Mouse (Mus musculus) ES-Bruce4 (cell line): ENCODE data around the gene Shb. TPM values are rescaled to one million over a fixed set of nuclear protein-coding genes. Genes with fewer than 3 reads are reported as not detected.

Experiments
- H3K27ac ChIP-seq: 2 replicates; pipeline ENCODE4 v1.5.1; 2012; ENCODE audit warnings: low read length, inconsistent platforms; ENCODE audit not compliant: insufficient read depth
- H3K27me3 ChIP-seq: 2 replicates; pipeline ENCODE4 v1.6.1; 2012; ENCODE audit warnings: mild to moderate bottlenecking, low read length, inconsistent platforms; ENCODE audit not compliant: control insufficient read depth, poor library complexity, insufficient read depth, severe bottlenecking
- H3K36me3 ChIP-seq: 2 replicates; pipeline ENCODE4 v1.6.1; 2012; ENCODE audit warnings: inconsistent platforms, mild to moderate bottlenecking, low read length, moderate library complexity; ENCODE audit not compliant: control insufficient read depth, poor library complexity, insufficient read depth, severe bottlenecking
- H3K4me1 ChIP-seq: one replicate; pipeline ENCODE4 v1.8.1; 2011; ENCODE audit warnings: low read length; ENCODE audit not compliant: control insufficient read depth, insufficient read depth
- H3K4me3 ChIP-seq: 2 replicates; pipeline ENCODE4 v1.5.1; 2011; ENCODE audit warnings: low read depth, mild to moderate bottlenecking, low read length
- H3K9ac ChIP-seq: 2 replicates; pipeline ENCODE4 v1.6.1; 2012; ENCODE audit warnings: low read depth, mild to moderate bottlenecking, inconsistent platforms; ENCODE audit not compliant: poor library complexity, severe bottlenecking
- H3K9me3 ChIP-seq: replicated peaks from 2 replicates; pipeline ENCODE4 v1.6.1; 2012; ENCODE audit warnings: mild to moderate bottlenecking, low read length, inconsistent platforms; ENCODE audit not compliant: control insufficient read depth, poor library complexity, insufficient read depth, severe bottlenecking
- CTCF ChIP-seq: IDR thresholded peaks from one replicate; pipeline ENCODE4 v1.8.1; 2011; ENCODE audit warnings: low read depth, low read length
- EP300 ChIP-seq: IDR thresholded peaks from 2 replicates; pipeline ENCODE4 v1.6.1; 2011; ENCODE audit warnings: low read depth, low read length; ENCODE audit not compliant: insufficient read depth
- POLR2A ChIP-seq: IDR thresholded peaks from one replicate; pipeline ENCODE4 v1.8.1; 2011; ENCODE audit warnings: low read length; ENCODE audit not compliant: insufficient read depth
- polyA plus RNA-seq: library from polyadenylated mRNA; stranded (reverse); fragments of >200 nt; gene quantifications from 2 replicates; pipeline ENCODE4 v1.2.4, GENCODE M21; 2011; ENCODE audit warnings: low read depth; ENCODE audit not compliant: missing spikeins, insufficient read depth, insufficient read length

Gene Shb
- polyA plus RNA-seq, 1 experiment: 27.4 TPM

- no peaks in the 10 kb centered on the region for H3K27me3 ChIP-seq
- no peak for TF ChIP-seq EP300
- no peak for TF ChIP-seq POLR2A
- TF ChIP-seq CTCF: no peak
- H3K9ac ChIP-seq: no peak overlapping the region
- H3K4me3 ChIP-seq: no peak overlapping the region
- H3K9me3 ChIP-seq: no peaks in the 10 kb centered on the region
- H3K27ac ChIP-seq: no peak overlapping the region
- no peaks in the 10 kb centered on the region for H3K4me1 ChIP-seq
- H3K36me3 ChIP-seq: no peaks in the 10 kb centered on the region
Observed at GRCm38 (mm10) chr4:45540151-45540933, 8.1 kb upstream of the Shb start.

GRCm38 (mm10) chr4:45539187-45539586 is 6.9 kb upstream of the Shb start:
- Histone ChIP-seq H3K9ac (no peak overlapping the region), H3K4me1 (no peaks in the 10 kb centered on the region), H3K4me3 (no peak overlapping the region), H3K27me3 (no peaks in the 10 kb centered on the region), H3K9me3 (no peaks in the 10 kb centered on the region), H3K36me3 (no peaks in the 10 kb centered on the region), H3K27ac (no peak overlapping the region)
- TF ChIP-seq EP300 (no peak), CTCF (no peak), POLR2A (no peak)

DNA sequence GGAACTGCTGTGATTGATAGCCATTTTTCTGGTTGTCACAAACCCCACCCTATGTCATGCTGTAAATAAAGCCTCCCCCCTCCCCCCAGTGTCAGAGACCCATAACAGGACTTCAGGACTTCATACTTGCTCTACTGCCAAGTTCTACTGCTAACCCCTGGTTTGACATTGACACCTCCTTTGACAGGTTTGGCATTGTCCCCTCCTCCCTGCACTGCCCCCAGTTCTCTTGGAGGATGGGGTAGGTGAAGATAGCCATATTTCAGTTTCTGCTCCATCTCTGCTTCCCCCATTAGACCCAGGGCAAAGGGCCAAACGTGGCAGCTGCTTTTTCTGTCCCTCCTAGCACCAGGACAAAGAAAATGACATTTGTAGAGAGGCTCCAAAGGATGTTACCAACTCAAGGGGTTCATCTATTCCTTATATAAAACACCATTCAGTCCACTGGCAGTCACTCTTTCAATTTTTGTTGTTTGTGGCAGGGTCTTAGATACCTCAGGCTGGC is 1.2 kb upstream of the Shb start:
- no peaks in the 10 kb centered on the region for H3K4me1 ChIP-seq
- TF ChIP-seq CTCF (no peak), EP300 (no peak), POLR2A (no peak)
- H3K27ac ChIP-seq: no peak overlapping the region
- peaks cover 10% of the 10 kb centered on the region for H3K27me3 ChIP-seq
- H3K9ac ChIP-seq: no peak overlapping the region
- H3K4me3 ChIP-seq: no peak overlapping the region
- H3K9me3 ChIP-seq: no peaks in the 10 kb centered on the region
- no peaks in the 10 kb centered on the region for H3K36me3 ChIP-seq

DNA sequence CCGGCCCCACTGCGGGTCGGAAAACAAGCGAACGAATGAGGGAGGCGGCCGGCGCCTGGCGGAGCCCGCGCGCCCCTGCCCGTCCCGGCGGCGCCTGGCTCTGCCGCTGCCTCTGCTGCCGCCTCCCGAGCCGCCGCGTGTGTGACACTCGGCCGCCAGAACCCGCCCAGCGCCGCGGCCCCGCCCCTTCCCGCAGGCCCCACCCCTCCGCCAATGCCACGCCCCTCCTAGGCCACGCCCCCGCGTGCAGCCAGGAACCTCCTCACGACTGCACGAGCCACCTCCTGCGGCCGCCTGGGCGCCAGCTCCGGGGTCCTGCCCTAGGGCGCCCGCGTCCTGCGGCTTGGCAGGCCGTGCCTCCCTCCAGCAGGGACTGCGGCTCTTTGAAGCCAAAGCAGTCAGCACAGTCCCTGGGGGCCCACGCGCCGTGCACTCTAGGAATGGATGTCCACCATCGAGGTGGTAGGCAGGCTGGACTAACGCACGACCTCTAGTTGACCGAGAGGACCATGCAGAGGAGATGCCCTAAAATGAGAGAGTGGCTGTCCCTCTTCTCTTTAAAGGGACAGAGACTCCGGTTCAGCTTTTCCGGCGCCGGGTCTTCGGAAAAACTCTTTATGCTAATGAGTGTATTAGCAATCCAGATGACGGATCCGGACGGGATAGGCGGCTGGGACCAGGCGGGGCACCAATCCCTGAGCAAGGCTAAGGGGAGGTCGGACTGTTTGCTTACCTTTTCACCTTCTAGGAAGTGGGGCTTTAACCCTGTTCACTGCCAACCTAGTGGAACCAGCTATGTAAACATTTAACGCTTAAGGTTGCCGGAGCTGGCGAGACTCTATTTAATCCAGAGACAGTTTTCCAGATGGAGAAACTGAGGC is 1.4 kb downstream of the Shb start:
- H3K9me3 ChIP-seq: no peaks in the 10 kb centered on the region
- peak overlapping the region; percentile 36; the same call in 1 of the 2 replicates for H3K27ac ChIP-seq
- H3K27me3 ChIP-seq: peaks cover 10% of the 10 kb centered on the region
- TF ChIP-seq EP300: 0 out of 2 replicates have a peak, but pooled peaks have one; percentile 33
- TF ChIP-seq POLR2A: peak; percentile 8
- TF ChIP-seq CTCF: no peak
- no peaks in the 10 kb centered on the region for H3K36me3 ChIP-seq
- H3K9ac ChIP-seq: peak overlapping the region; percentile 96
- H3K4me3 ChIP-seq: peak overlapping the region; percentile 89
- no peaks in the 10 kb centered on the region for H3K4me1 ChIP-seq

GRCm38 (mm10) chr4:45529986-45530597 is 2.2 kb downstream of the Shb start:
- Histone ChIP-seq H3K4me3 (peak overlapping the region; percentile 89), H3K27me3 (peaks cover 10% of the 10 kb centered on the region), H3K36me3 (no peaks in the 10 kb centered on the region), H3K9ac (peak overlapping the region; percentile 96), H3K4me1 (no peaks in the 10 kb centered on the region), H3K27ac (no peak overlapping the region), H3K9me3 (no peaks in the 10 kb centered on the region)
- TF ChIP-seq CTCF (no peak), EP300 (no peak), POLR2A (no peak)
